Mouse (Mus musculus): ENCODE measurements around the gene Plekhg6. TPM values are rescaled to one million over a fixed set of nuclear protein-coding genes. Genes with fewer than 3 reads are reported as not detected.

Gene Plekhg6
- not detected for polyA plus RNA-seq (2017; shearing (Covaris generic))

GRCm38 (mm10) chr6:125380372-125381360 is at the start of gene Plekhg6:
Gene Plekhg6, minus strand, starts transcription at chr6:125380793.
- ATAC-seq: no peak

GRCm38 (mm10) chr6:125429741-125430140 is 49.1 kb upstream of the Plekhg6 start:
- no peak for ATAC-seq

- ATAC-seq: peak; percentile 75
These were observed 46.1 kb upstream of the Plekhg6 start for GRCm38 (mm10) chr6:125426383-125427360.

- peak; percentile 40 for ATAC-seq
These were observed 44.9 kb upstream of the Plekhg6 start for GRCm38 (mm10) chr6:125425205-125426090.

- no peak for ATAC-seq
These were observed 43.6 kb upstream of the Plekhg6 start for GRCm38 (mm10) chr6:125424156-125424555.

GRCm38 (mm10) chr6:125423507-125423906 is 42.9 kb upstream of the Plekhg6 start:
- ATAC-seq: no peak

- no peak for ATAC-seq
These were observed 42.5 kb upstream of the Plekhg6 start for GRCm38 (mm10) chr6:125423099-125423498.

GRCm38 (mm10) chr6:125422051-125422822 is 41.6 kb upstream of the Plekhg6 start:
- ATAC-seq: peak; percentile 48

GRCm38 (mm10) chr6:125420458-125421063 is 40.0 kb upstream of the Plekhg6 start:
- ATAC-seq: no peak

- ATAC-seq: no peak
These were observed 38.2 kb upstream of the Plekhg6 start for GRCm38 (mm10) chr6:125418744-125419143.

- ATAC-seq: no peak
These were observed 32.7 kb upstream of the Plekhg6 start for GRCm38 (mm10) chr6:125413326-125413725.

GRCm38 (mm10) chr6:125411661-125412060 is 31.1 kb upstream of the Plekhg6 start:
- no peak for ATAC-seq

GRCm38 (mm10) chr6:125410995-125411547 is 30.5 kb upstream of the Plekhg6 start:
- ATAC-seq: no peak

GRCm38 (mm10) chr6:125410551-125410950 is 30.0 kb upstream of the Plekhg6 start:
- ATAC-seq: no peak

GRCm38 (mm10) chr6:125407657-125408056 is 27.1 kb upstream of the Plekhg6 start:
- ATAC-seq: no peak

GRCm38 (mm10) chr6:125407224-125407623 is 26.6 kb upstream of the Plekhg6 start:
- ATAC-seq: no peak

- ATAC-seq: no peak
These were observed 25.1 kb upstream of the Plekhg6 start for GRCm38 (mm10) chr6:125405461-125406382.

- ATAC-seq: no peak
These were observed 9.3 kb upstream of the Plekhg6 start for GRCm38 (mm10) chr6:125389853-125390252.

GRCm38 (mm10) chr6:125386080-125386479 is 5.5 kb upstream of the Plekhg6 start:
- no peak for ATAC-seq

Measured in activated CD4-positive, CD25-positive, alpha-beta regulatory T cell, adult 4 months (primary cell).